Mouse (Mus musculus): Measurements from ENCODE around the gene Tns1. TPM values are rescaled to one million over a fixed set of nuclear protein-coding genes. Genes with fewer than 3 reads are reported as not detected.

Tns1 gene
- polyA plus RNA-seq, 1 experiment from 2014 or later, result 15.6 TPM

GRCm38 (mm10) chr1:74054471-74054870, 69.8 kb downstream of the Tns1 start:
- Histone ChIP-seq H3K9me3 (ENCODE audit: control insufficient read depth, low read length) (no peaks in the 10 kb centered on the region), H3K9ac (ENCODE audit: low read length) (no peak overlapping the region), H3K36me3 (ENCODE audit: control insufficient read depth, insufficient read depth, low read length) (no peaks in the 10 kb centered on the region), H3K4me3 (ENCODE audit: low read depth, low read length) (no peak overlapping the region), H3K4me1 (replicated peaks; ENCODE audit: control insufficient read depth, insufficient read depth, low read length) (no peaks in the 10 kb centered on the region), H3K4me2 (ENCODE audit: low read depth, low read length, severe bottlenecking) (no peak overlapping the region), H3K27me3 (ENCODE audit: control insufficient read depth, insufficient read depth, low read length) (no peaks in the 10 kb centered on the region), H3K27ac (ENCODE audit: low read depth, low read length) (no peak overlapping the region)
- ATAC-seq (replicated peaks; ENCODE audit: low FRiP score) (no peak), DNase-seq (ENCODE audit: low spot score) (no peak)
- WGBS, result 79% methylated on average over 3 of the region's 3 CpGs

- H3K9me3 ChIP-seq (ENCODE audit: control insufficient read depth, low read length), result no peaks in the 10 kb centered on the region
- H3K4me1 ChIP-seq (replicated peaks; ENCODE audit: control insufficient read depth, insufficient read depth, low read length), result no peaks in the 10 kb centered on the region
- H3K9ac ChIP-seq (ENCODE audit: low read length), result no peak overlapping the region
- no peaks in the 10 kb centered on the region for H3K27me3 ChIP-seq (ENCODE audit: control insufficient read depth, insufficient read depth, low read length)
- WGBS, result 55% methylated on average over 7 of the region's 7 CpGs
- no peak for DNase-seq (ENCODE audit: low spot score)
- no peak overlapping the region for H3K4me2 ChIP-seq (ENCODE audit: low read depth, low read length, severe bottlenecking)
- no peaks in the 10 kb centered on the region for H3K36me3 ChIP-seq (ENCODE audit: control insufficient read depth, insufficient read depth, low read length)
- ATAC-seq (replicated peaks; ENCODE audit: low FRiP score), result no peak; the same call in 1 of the 2 replicates
- H3K27ac ChIP-seq (ENCODE audit: low read depth, low read length), result no peak overlapping the region
- no peak overlapping the region for H3K4me3 ChIP-seq (ENCODE audit: low read depth, low read length)
These were observed 70.2 kb downstream of the Tns1 start for GRCm38 (mm10) chr1:74054007-74054406.

GRCm38 (mm10) chr1:74053068-74053467, 71.2 kb downstream of the Tns1 start:
- no peaks in the 10 kb centered on the region for H3K36me3 ChIP-seq (ENCODE audit: control insufficient read depth, insufficient read depth, low read length)
- no peaks in the 10 kb centered on the region for H3K9me3 ChIP-seq (ENCODE audit: control insufficient read depth, low read length)
- no peak overlapping the region for H3K9ac ChIP-seq (ENCODE audit: low read length)
- H3K27ac ChIP-seq (ENCODE audit: low read depth, low read length), result no peak overlapping the region
- H3K4me2 ChIP-seq (ENCODE audit: low read depth, low read length, severe bottlenecking), result no peak overlapping the region
- ATAC-seq (replicated peaks; ENCODE audit: low FRiP score), result no peak
- no peak for DNase-seq (ENCODE audit: low spot score)
- H3K4me1 ChIP-seq (replicated peaks; ENCODE audit: control insufficient read depth, insufficient read depth, low read length), result no peaks in the 10 kb centered on the region
- WGBS, result 76% methylated on average over 2 of the region's 2 CpGs
- H3K4me3 ChIP-seq (ENCODE audit: low read depth, low read length), result no peak overlapping the region
- H3K27me3 ChIP-seq (ENCODE audit: control insufficient read depth, insufficient read depth, low read length), result no peaks in the 10 kb centered on the region

- no peak overlapping the region for H3K4me3 ChIP-seq (ENCODE audit: low read depth, low read length)
- H3K4me1 ChIP-seq (replicated peaks; ENCODE audit: control insufficient read depth, insufficient read depth, low read length), result no peaks in the 10 kb centered on the region
- H3K27ac ChIP-seq (ENCODE audit: low read depth, low read length), result no peak overlapping the region
- H3K9me3 ChIP-seq (ENCODE audit: control insufficient read depth, low read length), result no peaks in the 10 kb centered on the region
- no peak overlapping the region for H3K9ac ChIP-seq (ENCODE audit: low read length)
- no peaks in the 10 kb centered on the region for H3K36me3 ChIP-seq (ENCODE audit: control insufficient read depth, insufficient read depth, low read length)
- H3K27me3 ChIP-seq (ENCODE audit: control insufficient read depth, insufficient read depth, low read length), result no peaks in the 10 kb centered on the region
- no peak for ATAC-seq (replicated peaks; ENCODE audit: low FRiP score)
- H3K4me2 ChIP-seq (ENCODE audit: low read depth, low read length, severe bottlenecking), result no peak overlapping the region
- 58% methylated on average over 2 of the region's 2 CpGs for WGBS
- no peak for DNase-seq (ENCODE audit: low spot score)
These were observed 72.9 kb downstream of the Tns1 start for GRCm38 (mm10) chr1:74051349-74051748.

GRCm38 (mm10) chr1:74049430-74049829, 74.8 kb downstream of the Tns1 start:
- no peak for DNase-seq (ENCODE audit: low spot score)
- H3K4me1 ChIP-seq (replicated peaks; ENCODE audit: control insufficient read depth, insufficient read depth, low read length), result no peaks in the 10 kb centered on the region

GRCm38 (mm10) chr1:74047722-74048121, 76.5 kb downstream of the Tns1 start:
- 81% methylated on average over 6 of the region's 6 CpGs for WGBS
- no peaks in the 10 kb centered on the region for H3K4me1 ChIP-seq (replicated peaks; ENCODE audit: control insufficient read depth, insufficient read depth, low read length)
- H3K9me3 ChIP-seq (ENCODE audit: control insufficient read depth, low read length), result no peaks in the 10 kb centered on the region
- ATAC-seq (replicated peaks; ENCODE audit: low FRiP score), result no peak
- DNase-seq (ENCODE audit: low spot score), result no peak
- H3K9ac ChIP-seq (ENCODE audit: low read length), result no peak overlapping the region
- no peak overlapping the region for H3K27ac ChIP-seq (ENCODE audit: low read depth, low read length)
- no peak overlapping the region for H3K4me3 ChIP-seq (ENCODE audit: low read depth, low read length)
- H3K4me2 ChIP-seq (ENCODE audit: low read depth, low read length, severe bottlenecking), result no peak overlapping the region
- no peaks in the 10 kb centered on the region for H3K36me3 ChIP-seq (ENCODE audit: control insufficient read depth, insufficient read depth, low read length)
- no peaks in the 10 kb centered on the region for H3K27me3 ChIP-seq (ENCODE audit: control insufficient read depth, insufficient read depth, low read length)

More at GRCm38 (mm10) chr1:74049430-74049829, 74.8 kb downstream of the Tns1 start:
- no peaks in the 10 kb centered on the region for H3K36me3 ChIP-seq (ENCODE audit: control insufficient read depth, insufficient read depth, low read length)
- H3K27me3 ChIP-seq (ENCODE audit: control insufficient read depth, insufficient read depth, low read length), result no peaks in the 10 kb centered on the region
- no peak overlapping the region for H3K9ac ChIP-seq (ENCODE audit: low read length)
- H3K4me2 ChIP-seq (ENCODE audit: low read depth, low read length, severe bottlenecking), result no peak overlapping the region
- no peaks in the 10 kb centered on the region for H3K9me3 ChIP-seq (ENCODE audit: control insufficient read depth, low read length)
- 88% methylated on average over 17 of the region's 17 CpGs for WGBS
- no peak for ATAC-seq (replicated peaks; ENCODE audit: low FRiP score)
- H3K4me3 ChIP-seq (ENCODE audit: low read depth, low read length), result no peak overlapping the region
- no peak overlapping the region for H3K27ac ChIP-seq (ENCODE audit: low read depth, low read length)

GRCm38 (mm10) chr1:74047311-74047710, 76.9 kb downstream of the Tns1 start:
- Histone ChIP-seq H3K4me3 (ENCODE audit: low read depth, low read length) (no peak overlapping the region), H3K36me3 (ENCODE audit: control insufficient read depth, insufficient read depth, low read length) (no peaks in the 10 kb centered on the region), H3K27me3 (ENCODE audit: control insufficient read depth, insufficient read depth, low read length) (no peaks in the 10 kb centered on the region), H3K4me1 (replicated peaks; ENCODE audit: control insufficient read depth, insufficient read depth, low read length) (0 out of 2 replicates have a peak, but pooled peaks cover 2% of the 10 kb centered on the region), H3K9me3 (ENCODE audit: control insufficient read depth, low read length) (no peaks in the 10 kb centered on the region), H3K27ac (ENCODE audit: low read depth, low read length) (no peak overlapping the region), H3K9ac (ENCODE audit: low read length) (no peak overlapping the region), H3K4me2 (ENCODE audit: low read depth, low read length, severe bottlenecking) (no peak overlapping the region)
- ATAC-seq (replicated peaks; ENCODE audit: low FRiP score) (no peak), DNase-seq (ENCODE audit: low spot score) (no peak)
- WGBS, result 83% methylated on average over 2 of the region's 2 CpGs

GRCm38 (mm10) chr1:74045034-74045433, 79.2 kb downstream of the Tns1 start:
- H3K9ac ChIP-seq (ENCODE audit: low read length), result no peak overlapping the region
- peaks cover 2% of the 10 kb centered on the region; the same call in 1 of the 2 replicates for H3K4me1 ChIP-seq (replicated peaks; ENCODE audit: control insufficient read depth, insufficient read depth, low read length)
- no peak overlapping the region for H3K4me3 ChIP-seq (ENCODE audit: low read depth, low read length)
- H3K4me2 ChIP-seq (ENCODE audit: low read depth, low read length, severe bottlenecking), result no peak overlapping the region
- no peak overlapping the region for H3K27ac ChIP-seq (ENCODE audit: low read depth, low read length)
- H3K36me3 ChIP-seq (ENCODE audit: control insufficient read depth, insufficient read depth, low read length), result no peaks in the 10 kb centered on the region
- no peaks in the 10 kb centered on the region for H3K9me3 ChIP-seq (ENCODE audit: control insufficient read depth, low read length)
- no peaks in the 10 kb centered on the region for H3K27me3 ChIP-seq (ENCODE audit: control insufficient read depth, insufficient read depth, low read length)
- DNase-seq (ENCODE audit: low spot score), result no peak
- 89% methylated on average over 2 of the region's 2 CpGs for WGBS
- ATAC-seq (replicated peaks; ENCODE audit: low FRiP score), result no peak

GRCm38 (mm10) chr1:74044421-74044820, 79.8 kb downstream of the Tns1 start:
- Histone ChIP-seq H3K36me3 (ENCODE audit: control insufficient read depth, insufficient read depth, low read length) (no peaks in the 10 kb centered on the region), H3K9ac (ENCODE audit: low read length) (no peak overlapping the region), H3K27ac (ENCODE audit: low read depth, low read length) (no peak overlapping the region), H3K4me3 (ENCODE audit: low read depth, low read length) (no peak overlapping the region), H3K4me1 (replicated peaks; ENCODE audit: control insufficient read depth, insufficient read depth, low read length) (peaks cover 2% of the 10 kb centered on the region; the same call in 1 of the 2 replicates), H3K27me3 (ENCODE audit: control insufficient read depth, insufficient read depth, low read length) (no peaks in the 10 kb centered on the region), H3K4me2 (ENCODE audit: low read depth, low read length, severe bottlenecking) (no peak overlapping the region), H3K9me3 (ENCODE audit: control insufficient read depth, low read length) (no peaks in the 10 kb centered on the region)
- WGBS, result 75% methylated on average over 1 of the region's 1 CpGs
- DNase-seq (ENCODE audit: low spot score), result no peak
- no peak for ATAC-seq (replicated peaks; ENCODE audit: low FRiP score)
